Mouse (Mus musculus): Measurements from ENCODE around the gene Ssc5d. TPM values are rescaled to one million over a fixed set of nuclear protein-coding genes. Genes with fewer than 3 reads are reported as not detected.

Gene Ssc5d
- total RNA-seq, 2 experiments from 2014 or later = 2.9 to 3.0 TPM

- DNase-seq (ENCODE audit: low spot score in 2 of 2) = no peak
These were observed 6.5 kb upstream of the Ssc5d start for GRCm38 (mm10) chr7:4919096-4919495.

- DNase-seq (ENCODE audit: low spot score in 2 of 2) = no peak
These were observed 5.6 kb upstream of the Ssc5d start for GRCm38 (mm10) chr7:4919971-4920370.

- DNase-seq (ENCODE audit: low spot score in 2 of 2) = no peak
These were observed 5.1 kb upstream of the Ssc5d start for GRCm38 (mm10) chr7:4920496-4920895.

- no peak for DNase-seq (ENCODE audit: low spot score in 2 of 2)
These were observed 4.4 kb upstream of the Ssc5d start for GRCm38 (mm10) chr7:4920976-4921823.

- DNase-seq (ENCODE audit: low spot score in 2 of 2) = no peak
These were observed 3.6 kb upstream of the Ssc5d start, which contains the start of gene Nat14 for GRCm38 (mm10) chr7:4921824-4922482. Nat14 (plus strand) TSS chr7:4922028.

GRCm38 (mm10) chr7:4922508-4922907 is 3.1 kb upstream of the Ssc5d start:
- peak; percentile 86 to 89 for DNase-seq (ENCODE audit: low spot score in 2 of 2)

GRCm38 (mm10) chr7:4922931-4923565 is 2.5 kb upstream of the Ssc5d start:
- DNase-seq (ENCODE audit: low spot score in 2 of 2) = peak; percentile 77 to 89

- peak; percentile 65 to 75 for DNase-seq (ENCODE audit: low spot score in 2 of 2)
These were observed 1.8 kb upstream of the Ssc5d start for GRCm38 (mm10) chr7:4923586-4924364.

- DNase-seq (ENCODE audit: low spot score in 2 of 2) = no peak
These were observed 1.1 kb upstream of the Ssc5d start for GRCm38 (mm10) chr7:4924483-4924882.

- DNase-seq (ENCODE audit: low spot score in 2 of 2) = no peak
These were observed 689 bp upstream of the Ssc5d start for GRCm38 (mm10) chr7:4924891-4925301.

GRCm38 (mm10) chr7:4926849-4927248 is 1.3 kb downstream of the Ssc5d start:
- no peak for DNase-seq (ENCODE audit: low spot score in 2 of 2)

GRCm38 (mm10) chr7:4927711-4928110 is 2.1 kb downstream of the Ssc5d start:
- no peak for DNase-seq (ENCODE audit: low spot score in 2 of 2)

- DNase-seq (ENCODE audit: low spot score in 2 of 2) = no peak
These were observed 2.7 kb downstream of the Ssc5d start for GRCm38 (mm10) chr7:4928323-4928722.

- DNase-seq (ENCODE audit: low spot score in 2 of 2) = no peak
These were observed 7.5 kb downstream of the Ssc5d start for GRCm38 (mm10) chr7:4933103-4933502.

GRCm38 (mm10) chr7:4934160-4934914 is 8.8 kb downstream of the Ssc5d start:
- DNase-seq (ENCODE audit: low spot score in 2 of 2) = no peak

GRCm38 (mm10) chr7:4936832-4937231 is 11.2 kb downstream of the Ssc5d start:
- DNase-seq (ENCODE audit: low spot score in 2 of 2) = no peak

- DNase-seq (ENCODE audit: low spot score in 2 of 2) = no peak
These were observed 11.8 kb downstream of the Ssc5d start for GRCm38 (mm10) chr7:4937392-4937791.

GRCm38 (mm10) chr7:4938456-4938855 is 12.9 kb downstream of the Ssc5d start:
- DNase-seq (ENCODE audit: low spot score in 2 of 2) = peak; percentile 65 to 77

- peak; percentile 84 to 86 for DNase-seq (ENCODE audit: low spot score in 2 of 2)
These were observed 14.5 kb downstream of the Ssc5d start for GRCm38 (mm10) chr7:4940068-4940479.

- no peak for DNase-seq (ENCODE audit: low spot score in 2 of 2)
These were observed 17.1 kb downstream of the Ssc5d start for GRCm38 (mm10) chr7:4942673-4943072.

Measured in layer of hippocampus, postnatal 10 days (tissue).